Mouse (Mus musculus): Measurements from ENCODE around the gene Lpar1. TPM values are rescaled to one million over a fixed set of nuclear protein-coding genes. Genes with fewer than 3 reads are reported as not detected.

Lpar1 gene
- not detected for polyA plus RNA-seq (2017; shearing (Covaris generic))

GRCm38 (mm10) chr4:58553631-58554358 lies at the start of gene Lpar1:
TSS of gene Lpar1 (minus strand) at chr4:58553898.

Other genes with a start within 250 kb of the Lpar1 start
- not detected for gene Olfr267, start 233.8 kb upstream of the Lpar1 start, polyA plus RNA-seq (2017; shearing (Covaris generic))